Mouse (Mus musculus): Measurements from ENCODE around the gene Ednra.

DNA sequence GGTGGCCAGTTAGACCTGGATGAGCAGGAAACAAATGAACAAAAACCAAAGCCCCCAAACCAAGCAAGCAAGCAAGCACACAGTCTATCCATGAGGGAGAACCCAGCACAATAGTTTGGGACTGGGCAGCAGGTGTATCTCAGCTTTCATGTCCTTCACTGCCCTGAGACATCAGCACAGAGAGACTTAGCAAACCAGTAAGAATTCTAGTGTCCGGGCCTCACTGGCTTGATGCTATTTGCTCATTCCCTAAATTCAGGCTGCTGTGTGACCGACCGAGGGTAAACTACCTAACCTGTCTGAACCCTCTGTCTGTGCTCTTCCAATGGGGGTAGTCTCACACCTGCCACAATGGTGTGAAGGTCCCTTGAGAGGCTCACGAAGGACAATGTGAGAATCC lies 29.7 kb downstream of the Ednra start:
- TF ChIP-seq CTCF (IDR thresholded peaks at IDR 0.05), result no peak
- no peak for TF ChIP-seq EP300 (IDR thresholded peaks at IDR 0.05; ENCODE audit: insufficient read depth, low read depth, low read length)
- no peak for TF ChIP-seq POLR2A (IDR thresholded peaks at IDR 0.05; ENCODE audit: insufficient read depth, low read depth, low read length)

All from heart, adult 2 months (tissue).